Mouse (Mus musculus) testis, adult 2 months (tissue): ENCODE measurements around the gene Rac2. TPM values are rescaled to one million over a fixed set of nuclear protein-coding genes. Genes with fewer than 3 reads are reported as not detected.
A peak's percentile ranks its signal among the peaks of the same experiment; 100 is the strongest.

ENCODE experiments used
- H3K27ac ChIP-seq: fragments of 200-500 bp; 2 replicates; pipeline ENCODE4 v1.5.1; 2012; ENCODE audit warnings: low read depth, low read length; ENCODE audit not compliant: control insufficient read depth, insufficient read depth
- H3K27me3 ChIP-seq: fragments of 200-500 bp; 2 replicates; pipeline ENCODE4 v1.6.1; 2012; ENCODE audit warnings: mild to moderate bottlenecking, low read length, moderate library complexity; ENCODE audit not compliant: control insufficient read depth, insufficient read depth
- H3K36me3 ChIP-seq: fragments of 200-500 bp; 2 replicates; pipeline ENCODE4 v1.6.1; 2012; ENCODE audit warnings: mild to moderate bottlenecking, low read length; ENCODE audit not compliant: control insufficient read depth, insufficient read depth
- H3K4me1 ChIP-seq: fragments of 200-500 bp; 2 replicates; pipeline ENCODE4 v1.6.1; 2012; ENCODE audit warnings: low read length; ENCODE audit not compliant: control insufficient read depth, insufficient read depth
- H3K4me3 ChIP-seq: fragments of 200-500 bp; 2 replicates; pipeline ENCODE4 v1.5.1; 2012; ENCODE audit warnings: low read depth, mild to moderate bottlenecking, low read length, moderate library complexity, mixed read lengths; ENCODE audit not compliant: control insufficient read depth
- CTCF ChIP-seq: fragments of 200-500 bp; IDR thresholded peaks from 2 replicates; pipeline ENCODE4 v1.5.1; 2012; ENCODE audit warnings: low read depth, mild to moderate bottlenecking, inconsistent platforms, low read length, moderate library complexity; ENCODE audit not compliant: control insufficient read depth, insufficient read depth, insufficient replicate concordance
- POLR2A ChIP-seq: fragments of 200-500 bp; IDR thresholded peaks from 2 replicates; pipeline ENCODE4 v1.6.1; 2012; ENCODE audit warnings: low read depth, mild to moderate bottlenecking, inconsistent platforms, low read length, moderate library complexity; ENCODE audit not compliant: control insufficient read depth
- polyA plus RNA-seq: library from polyadenylated mRNA; depleted of rRNA; stranded (reverse); fragments of >200 nt; gene quantifications from 2 replicates; pipeline ENCODE4 v1.2.3, GENCODE M21; 2012

Gene Rac2
- polyA plus RNA-seq, 1 experiment = 5.5 TPM

- Histone ChIP-seq H3K36me3 (no peaks in the 10 kb centered on the region), H3K27ac (no peak overlapping the region), H3K27me3 (no peaks in the 10 kb centered on the region), H3K4me3 (no peak overlapping the region), H3K4me1 (peaks cover 15% of the 10 kb centered on the region)
- TF ChIP-seq CTCF (no peak), POLR2A (no peak)
Measured at GRCm38 (mm10) chr15:78588049-78588448, 15.5 kb upstream of the Rac2 start.

- no peak overlapping the region for H3K27ac ChIP-seq
- TF ChIP-seq CTCF (peak; percentile 94), POLR2A (no peak)
- H3K4me1 ChIP-seq = peaks cover 15% of the 10 kb centered on the region
- H3K27me3 ChIP-seq = no peaks in the 10 kb centered on the region
- no peaks in the 10 kb centered on the region for H3K36me3 ChIP-seq
- no peak overlapping the region for H3K4me3 ChIP-seq
Measured at GRCm38 (mm10) chr15:78587050-78587994, 14.7 kb upstream of the Rac2 start.

GRCm38 (mm10) chr15:78585404-78585803 lies 12.8 kb upstream of the Rac2 start:
- peaks cover 9% of the 10 kb centered on the region for H3K4me1 ChIP-seq
- TF ChIP-seq CTCF = no peak
- no peak for TF ChIP-seq POLR2A
- H3K4me3 ChIP-seq = no peak overlapping the region
- no peaks in the 10 kb centered on the region for H3K36me3 ChIP-seq
- H3K27ac ChIP-seq = no peak overlapping the region
- H3K27me3 ChIP-seq = no peaks in the 10 kb centered on the region

GRCm38 (mm10) chr15:78583352-78583751 lies 10.8 kb upstream of the Rac2 start:
- Histone ChIP-seq H3K4me3 (no peak overlapping the region), H3K27me3 (no peaks in the 10 kb centered on the region), H3K36me3 (no peaks in the 10 kb centered on the region), H3K27ac (no peak overlapping the region), H3K4me1 (peaks cover 9% of the 10 kb centered on the region)
- TF ChIP-seq CTCF (no peak), POLR2A (no peak)

- Histone ChIP-seq H3K4me3 (no peak overlapping the region), H3K4me1 (peaks cover 5% of the 10 kb centered on the region), H3K27me3 (no peaks in the 10 kb centered on the region), H3K36me3 (no peaks in the 10 kb centered on the region), H3K27ac (no peak overlapping the region)
- no peak for TF ChIP-seq POLR2A
Measured at GRCm38 (mm10) chr15:78576284-78576810, 3.8 kb upstream of the Rac2 start.

- TF ChIP-seq POLR2A (no peak), CTCF (no peak)
- no peaks in the 10 kb centered on the region for H3K36me3 ChIP-seq
- H3K27me3 ChIP-seq = no peaks in the 10 kb centered on the region
- H3K4me3 ChIP-seq = no peak overlapping the region
- no peak overlapping the region for H3K27ac ChIP-seq
- H3K4me1 ChIP-seq = no peaks in the 10 kb centered on the region; the same call in 1 of the 2 replicates
Measured at GRCm38 (mm10) chr15:78572270-78572600, 348 bp downstream of the Rac2 start.

GRCm38 (mm10) chr15:78571554-78572269 lies 871 bp downstream of the Rac2 start:
- no peak overlapping the region for H3K4me3 ChIP-seq
- no peak overlapping the region for H3K27ac ChIP-seq
- TF ChIP-seq CTCF (no peak), POLR2A (no peak)
- H3K4me1 ChIP-seq = no peaks in the 10 kb centered on the region; the same call in 1 of the 2 replicates
- H3K27me3 ChIP-seq = no peaks in the 10 kb centered on the region
- H3K36me3 ChIP-seq = no peaks in the 10 kb centered on the region
